Mouse (Mus musculus): Measurements from ENCODE around the gene Nucb1.
A peak's percentile ranks its signal among the peaks of the same experiment; 100 is the strongest.
"Not testable (repeated sequence)": the region's sequence is repeated elsewhere in the genome, so short reads cannot be mapped to it uniquely, and the experiment has no call there.

Gene Nucb1

GRCm38 (mm10) chr7:45524841-45525621 is 14.8 kb upstream of the Nucb1 start:
- DNase-seq (ENCODE audit: low spot score) = peak; percentile 62

- DNase-seq (ENCODE audit: low spot score) = no peak
Observed at GRCm38 (mm10) chr7:45523678-45524170, 13.5 kb upstream of the Nucb1 start.

GRCm38 (mm10) chr7:45522957-45523676 is 12.9 kb upstream of the Nucb1 start:
- no peak for DNase-seq (ENCODE audit: low spot score)

- DNase-seq (ENCODE audit: low spot score) = no peak
Observed at GRCm38 (mm10) chr7:45522194-45522752, 12.1 kb upstream of the Nucb1 start.

GRCm38 (mm10) chr7:45521728-45522184 is 11.6 kb upstream of the Nucb1 start:
- DNase-seq (ENCODE audit: low spot score) = peak; percentile 93

GRCm38 (mm10) chr7:45520605-45521004 is 10.4 kb upstream of the Nucb1 start:
- no peak for DNase-seq (ENCODE audit: low spot score)

- DNase-seq (ENCODE audit: low spot score) = no peak
Observed at GRCm38 (mm10) chr7:45519345-45520120, 9.3 kb upstream of the Nucb1 start.

- no peak for DNase-seq (ENCODE audit: low spot score)
Observed at GRCm38 (mm10) chr7:45518618-45519017, 8.4 kb upstream of the Nucb1 start.

GRCm38 (mm10) chr7:45516846-45517245 is 6.6 kb upstream of the Nucb1 start:
- DNase-seq (ENCODE audit: low spot score) = not testable (repeated sequence)

- DNase-seq (ENCODE audit: low spot score) = no peak
Observed at GRCm38 (mm10) chr7:45515436-45515835, 5.2 kb upstream of the Nucb1 start.

GRCm38 (mm10) chr7:45514411-45514810 is 4.2 kb upstream of the Nucb1 start:
- DNase-seq (ENCODE audit: low spot score) = no peak

GRCm38 (mm10) chr7:45509181-45509882 is 874 bp downstream of the Nucb1 start:
- DNase-seq (ENCODE audit: low spot score) = no peak

GRCm38 (mm10) chr7:45508561-45508960 is 1.6 kb downstream of the Nucb1 start:
- DNase-seq (ENCODE audit: low spot score) = no peak

GRCm38 (mm10) chr7:45507583-45507982 is 2.6 kb downstream of the Nucb1 start:
- no peak for DNase-seq (ENCODE audit: low spot score)

- no peak for DNase-seq (ENCODE audit: low spot score)
Observed at GRCm38 (mm10) chr7:45498427-45498826, 11.8 kb downstream of the Nucb1 start.

- no peak for DNase-seq (ENCODE audit: low spot score)
Observed at GRCm38 (mm10) chr7:45494548-45494947, 15.7 kb downstream of the Nucb1 start.

GRCm38 (mm10) chr7:45492951-45493350 is 17.3 kb downstream of the Nucb1 start:
- no peak for DNase-seq (ENCODE audit: low spot score)

GRCm38 (mm10) chr7:45492225-45492844 is 17.9 kb downstream of the Nucb1 start:
- no peak for DNase-seq (ENCODE audit: low spot score)

GRCm38 (mm10) chr7:45491264-45491663 is 18.9 kb downstream of the Nucb1 start:
- DNase-seq (ENCODE audit: low spot score) = no peak

- no peak for DNase-seq (ENCODE audit: low spot score)
Observed at GRCm38 (mm10) chr7:45490822-45491221, 19.4 kb downstream of the Nucb1 start.

- no peak for DNase-seq (ENCODE audit: low spot score)
Observed at GRCm38 (mm10) chr7:45489578-45489977, 20.6 kb downstream of the Nucb1 start.
